Mouse (Mus musculus) heart, embryonic 13.5 days (tissue): Measurements from ENCODE around the gene Btg1. TPM values are rescaled to one million over a fixed set of nuclear protein-coding genes. Genes with fewer than 3 reads are reported as not detected.

Experiments used
- ATAC-seq: fragments of 200-750 bp; cut with Nextera tagmentation; 2 replicates; pipeline ENCODE4 v1.8.0; 2017; ENCODE audit warnings: moderate TSS enrichment; ENCODE audit not compliant: insufficient number of reproducible peaks, low FRiP score, low TSS enrichment; ENCODE audit errors: extremely low read depth
- H3K27ac ChIP-seq: fragments of 300-500 bp; sonication (generic); replicated peaks from 2 replicates; pipeline ENCODE4 v1.5.1; 2015; ENCODE audit warnings: moderate library complexity, mild to moderate bottlenecking, inconsistent platforms
- H3K27me3 ChIP-seq: fragments of 300-500 bp; sonication (generic); replicated peaks from 2 replicates; pipeline ENCODE4 v1.6.1; 2015; ENCODE audit warnings: mild to moderate bottlenecking, inconsistent platforms
- H3K36me3 ChIP-seq: fragments of 300-500 bp; sonication (generic); 2 replicates; pipeline ENCODE4 v1.6.1; 2015; ENCODE audit warnings: mild to moderate bottlenecking, inconsistent platforms
- H3K4me1 ChIP-seq: fragments of 300-500 bp; sonication (generic); 2 replicates; pipeline ENCODE4 v1.6.1; 2015; ENCODE audit warnings: inconsistent platforms
- H3K4me2 ChIP-seq: fragments of 300-500 bp; sonication (generic); 2 replicates; pipeline ENCODE4 v1.6.1; 2015; ENCODE audit warnings: inconsistent platforms, mild to moderate bottlenecking, moderate library complexity
- H3K4me3 ChIP-seq: fragments of 300-500 bp; sonication (generic); 2 replicates; pipeline ENCODE4 v1.5.1; 2015; ENCODE audit warnings: moderate library complexity, mild to moderate bottlenecking, inconsistent platforms
- H3K9ac ChIP-seq: fragments of 300-500 bp; sonication (generic); 2 replicates; pipeline ENCODE4 v1.6.1; 2015; ENCODE audit warnings: inconsistent platforms, mild to moderate bottlenecking, moderate library complexity
- H3K9me3 ChIP-seq: fragments of 300-500 bp; sonication (generic); 2 replicates; pipeline ENCODE4 v1.6.1; 2016; ENCODE audit warnings: inconsistent platforms
- WGBS: fragments of 180-500 bp; shearing (Covaris S2); methylation state at CpG from one replicate; pipeline ENCODE4 v1.1.7; 2015; ENCODE audit warnings: mixed read lengths; 5-methylcytosine and 5-hydroxymethylcytosine counted together
- polyA plus RNA-seq: library from polyadenylated mRNA; unstranded; fragments of >200 nt; fragmentation: Nextera tagmentation; extraction: Ambion mirVana; gene quantifications from 2 replicates; pipeline ENCODE4 v1.2.1, GENCODE M21; 2015

The Btg1 gene
- polyA plus RNA-seq, 1 experiment from 2014 or later: 46.0 TPM

- ATAC-seq: no peak
- no peak overlapping the region for H3K4me3 ChIP-seq
- no peaks in the 10 kb centered on the region for H3K9me3 ChIP-seq
- no peaks in the 10 kb centered on the region for H3K27me3 ChIP-seq
- H3K36me3 ChIP-seq: no peaks in the 10 kb centered on the region
- no peak overlapping the region for H3K9ac ChIP-seq
- no peak overlapping the region for H3K27ac ChIP-seq
- 65% methylated on average over 5 of the region's 5 CpGs for WGBS
- H3K4me1 ChIP-seq: no peaks in the 10 kb centered on the region
- H3K4me2 ChIP-seq: no peak overlapping the region
Measured at GRCm38 (mm10) chr10:96654079-96654478, 37.3 kb downstream of the Btg1 start.

DNA sequence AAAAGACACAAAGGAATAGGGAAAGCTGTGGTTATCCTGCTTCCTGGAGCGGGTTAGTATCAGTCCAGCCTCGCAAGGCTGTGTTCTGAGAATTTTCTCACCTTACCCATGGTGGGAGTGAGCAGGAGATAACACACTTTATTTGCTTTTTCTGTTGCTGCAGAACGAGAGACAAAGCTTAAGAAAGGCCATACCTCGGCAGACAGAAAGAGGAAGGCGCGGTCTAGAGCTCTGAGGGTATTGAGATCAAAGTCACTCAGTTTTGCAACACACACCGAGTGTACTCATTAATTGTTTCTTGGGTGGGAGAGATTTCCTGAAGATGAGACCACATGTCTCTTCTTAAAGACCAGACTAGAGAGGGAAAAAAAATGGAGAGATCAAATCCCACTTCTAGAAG is 37.8 kb downstream of the Btg1 start:
- Histone ChIP-seq H3K36me3 (no peaks in the 10 kb centered on the region), H3K4me1 (no peaks in the 10 kb centered on the region), H3K4me2 (no peak overlapping the region), H3K27me3 (no peaks in the 10 kb centered on the region), H3K9me3 (no peaks in the 10 kb centered on the region), H3K4me3 (no peak overlapping the region), H3K27ac (no peak overlapping the region), H3K9ac (no peak overlapping the region)
- WGBS: 52% methylated on average over 7 of the region's 7 CpGs
- ATAC-seq: no peak

DNA sequence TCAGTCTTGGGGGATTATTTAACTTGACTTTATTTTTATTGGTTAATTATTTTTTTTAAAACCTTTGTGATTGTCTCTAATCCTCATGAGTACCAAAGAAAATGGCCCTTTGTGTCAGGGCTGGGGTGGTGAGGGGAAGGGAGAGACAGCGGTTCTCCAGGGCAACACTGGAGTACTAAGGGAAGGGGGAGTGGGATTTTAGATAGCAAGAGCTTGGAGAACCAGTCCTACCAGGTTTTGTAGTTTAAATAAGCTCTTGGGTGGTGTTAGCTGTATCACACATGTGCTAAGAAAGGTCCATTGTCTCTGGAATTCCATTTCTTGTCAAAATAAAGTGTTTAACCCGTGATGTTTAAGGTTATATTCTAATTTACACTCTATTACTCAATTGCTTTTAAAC is 38.3 kb downstream of the Btg1 start:
- no peak overlapping the region for H3K4me3 ChIP-seq
- no peaks in the 10 kb centered on the region for H3K36me3 ChIP-seq
- H3K27me3 ChIP-seq: no peaks in the 10 kb centered on the region
- H3K27ac ChIP-seq: no peak overlapping the region
- H3K4me2 ChIP-seq: no peak overlapping the region
- no peaks in the 10 kb centered on the region for H3K4me1 ChIP-seq
- ATAC-seq: no peak
- no peaks in the 10 kb centered on the region for H3K9me3 ChIP-seq
- WGBS: 85% methylated on average over 2 of the region's 2 CpGs
- no peak overlapping the region for H3K9ac ChIP-seq

- no peak for ATAC-seq
- no peak overlapping the region for H3K9ac ChIP-seq
- H3K4me1 ChIP-seq: no peaks in the 10 kb centered on the region
Measured at GRCm38 (mm10) chr10:96656176-96656575, 39.4 kb downstream of the Btg1 start.

GRCm38 (mm10) chr10:96658906-96659305 is 42.1 kb downstream of the Btg1 start:
- Histone ChIP-seq H3K27ac (no peak overlapping the region), H3K36me3 (no peaks in the 10 kb centered on the region), H3K4me3 (no peak overlapping the region), H3K4me1 (peaks cover under 1% of the 10 kb centered on the region), H3K9ac (no peak overlapping the region), H3K9me3 (no peaks in the 10 kb centered on the region), H3K27me3 (no peaks in the 10 kb centered on the region), H3K4me2 (no peak overlapping the region)
- WGBS: 36% methylated on average over 5 of the region's 5 CpGs
- no peak for ATAC-seq

More at GRCm38 (mm10) chr10:96656176-96656575, 39.4 kb downstream of the Btg1 start:
- Histone ChIP-seq H3K9me3 (no peaks in the 10 kb centered on the region), H3K4me3 (no peak overlapping the region), H3K27ac (no peak overlapping the region), H3K36me3 (no peaks in the 10 kb centered on the region), H3K4me2 (no peak overlapping the region), H3K27me3 (no peaks in the 10 kb centered on the region)
- 59% methylated on average over 3 of the region's 3 CpGs for WGBS

- Histone ChIP-seq H3K9ac (no peak overlapping the region), H3K9me3 (no peaks in the 10 kb centered on the region), H3K27ac (no peak overlapping the region), H3K4me1 (peaks cover 8% of the 10 kb centered on the region), H3K4me2 (no peak overlapping the region), H3K4me3 (no peak overlapping the region), H3K27me3 (no peaks in the 10 kb centered on the region), H3K36me3 (no peaks in the 10 kb centered on the region)
- WGBS: 81% methylated on average over 10 of the region's 10 CpGs
- no peak for ATAC-seq
Measured at GRCm38 (mm10) chr10:96660280-96660985, 43.6 kb downstream of the Btg1 start.

DNA sequence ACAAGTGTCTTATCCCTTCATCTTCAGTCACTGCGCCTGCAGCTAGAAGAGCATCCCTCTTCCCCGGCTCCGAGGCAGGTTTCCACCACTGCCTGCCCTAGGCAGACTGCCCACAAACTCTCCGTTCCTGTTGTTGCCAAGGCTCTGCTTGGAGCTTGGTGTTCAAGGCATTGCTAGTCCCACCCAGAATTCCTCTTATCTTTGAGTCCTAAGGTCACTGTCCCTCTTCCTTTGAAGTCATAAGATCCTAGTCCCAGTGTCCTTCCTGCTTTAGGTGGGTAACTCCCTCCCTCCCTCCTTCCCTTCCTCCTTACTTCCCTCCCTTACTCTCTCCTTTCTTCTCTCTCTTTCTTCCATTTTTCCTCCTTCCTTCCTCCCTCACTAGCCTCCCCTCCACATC is 46.2 kb downstream of the Btg1 start:
- H3K9ac ChIP-seq: no peak overlapping the region
- no peak for ATAC-seq
- no peaks in the 10 kb centered on the region for H3K9me3 ChIP-seq
- H3K27me3 ChIP-seq: no peaks in the 10 kb centered on the region
- 86% methylated on average over 4 of the region's 4 CpGs for WGBS
- H3K4me1 ChIP-seq: peaks cover 8% of the 10 kb centered on the region
- H3K4me2 ChIP-seq: no peak overlapping the region
- no peak overlapping the region for H3K27ac ChIP-seq
- no peaks in the 10 kb centered on the region for H3K36me3 ChIP-seq
- no peak overlapping the region for H3K4me3 ChIP-seq

DNA sequence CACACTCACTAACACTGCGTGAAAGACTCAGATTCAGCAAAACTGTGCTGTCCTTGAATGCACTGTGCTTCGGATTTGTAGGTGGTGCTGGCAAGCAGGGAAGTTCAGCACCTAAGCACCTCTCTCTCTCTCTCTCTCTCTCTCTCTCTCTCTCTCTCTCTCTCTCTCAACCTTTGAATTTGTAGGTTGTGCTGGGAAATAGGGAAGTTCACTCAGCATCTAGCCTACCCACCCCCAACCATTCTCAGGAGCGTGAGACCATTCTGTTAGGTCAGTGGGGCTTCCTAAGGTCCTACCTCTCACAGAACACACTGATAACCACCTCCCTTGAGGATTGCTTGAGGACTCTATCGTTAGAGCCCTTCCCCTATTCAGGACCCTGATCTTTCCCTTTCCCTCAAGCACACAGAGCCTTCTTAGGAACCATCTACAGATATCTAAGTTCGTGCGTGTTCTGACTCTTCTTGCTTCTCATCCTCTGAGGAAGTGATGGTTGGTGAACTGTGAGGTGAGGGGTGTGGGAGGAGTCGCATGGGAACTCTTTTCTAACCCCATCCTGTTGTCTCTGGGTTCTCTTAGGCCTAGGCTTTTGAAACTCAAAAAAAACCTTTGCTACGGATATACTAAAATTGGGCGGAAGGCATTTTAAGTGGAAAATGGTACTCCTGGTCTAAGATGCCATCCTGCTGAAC is 47.1 kb downstream of the Btg1 start:
- H3K4me2 ChIP-seq: no peak overlapping the region
- H3K9me3 ChIP-seq: no peaks in the 10 kb centered on the region
- H3K27ac ChIP-seq: no peak overlapping the region
- no peaks in the 10 kb centered on the region for H3K27me3 ChIP-seq
- no peak overlapping the region for H3K9ac ChIP-seq
- H3K4me3 ChIP-seq: no peak overlapping the region
- 74% methylated on average over 9 of the region's 9 CpGs for WGBS
- no peaks in the 10 kb centered on the region for H3K36me3 ChIP-seq
- no peak for ATAC-seq
- H3K4me1 ChIP-seq: peaks cover 8% of the 10 kb centered on the region
